Mouse (Mus musculus) lung, embryonic 15.5 days (tissue): ENCODE results near the gene Zfp644. TPM values are rescaled to one million over a fixed set of nuclear protein-coding genes. Genes with fewer than 3 reads are reported as not detected.

Source experiments
- ATAC-seq: fragments of 200-750 bp; cut with Nextera tagmentation; 2 replicates; pipeline ENCODE4 v1.8.0; 2017; ENCODE audit warnings: moderate number of reproducible peaks, borderline replicate concordance; ENCODE audit not compliant: low FRiP score, low TSS enrichment; ENCODE audit errors: extremely low read depth
- H3K27ac ChIP-seq: fragments of 300-500 bp; sonication (generic); 2 replicates; pipeline ENCODE4 v1.5.1; 2015; ENCODE audit warnings: moderate library complexity, mild to moderate bottlenecking, inconsistent platforms
- H3K27me3 ChIP-seq: fragments of 300-500 bp; sonication (generic); 2 replicates; pipeline ENCODE4 v1.6.1; 2015; ENCODE audit warnings: inconsistent platforms
- H3K36me3 ChIP-seq: fragments of 300-500 bp; sonication (generic); 2 replicates; pipeline ENCODE4 v1.6.1; 2015; ENCODE audit warnings: inconsistent platforms
- H3K4me1 ChIP-seq: fragments of 300-500 bp; sonication (generic); 2 replicates; pipeline ENCODE4 v1.6.1; 2015; ENCODE audit warnings: inconsistent platforms
- H3K4me2 ChIP-seq: fragments of 300-500 bp; sonication (generic); 2 replicates; pipeline ENCODE4 v1.6.1; 2015; ENCODE audit warnings: inconsistent platforms, mild to moderate bottlenecking, moderate library complexity
- H3K4me3 ChIP-seq: fragments of 300-500 bp; sonication (generic); 2 replicates; pipeline ENCODE4 v1.5.1; 2015; ENCODE audit warnings: mild to moderate bottlenecking, inconsistent platforms
- H3K9ac ChIP-seq: fragments of 300-500 bp; sonication (generic); 2 replicates; pipeline ENCODE4 v1.6.1; 2015; ENCODE audit warnings: inconsistent platforms
- H3K9me3 ChIP-seq: fragments of 300-500 bp; sonication (generic); 2 replicates; pipeline ENCODE4 v1.6.1; 2016; ENCODE audit warnings: inconsistent platforms
- WGBS: fragments of 180-500 bp; shearing (Covaris S2); methylation state at CpG from one replicate; pipeline ENCODE4 v1.1.7; 2015; 5-methylcytosine and 5-hydroxymethylcytosine counted together
- polyA plus RNA-seq: library from polyadenylated mRNA; unstranded; fragments of >200 nt; fragmentation: Nextera tagmentation; extraction: Ambion mirVana; gene quantifications from 2 replicates; pipeline ENCODE4 v1.2.1, GENCODE M21; 2015

The Zfp644 gene
- polyA plus RNA-seq, 1 experiment from 2014 or later = 61.1 TPM

DNA sequence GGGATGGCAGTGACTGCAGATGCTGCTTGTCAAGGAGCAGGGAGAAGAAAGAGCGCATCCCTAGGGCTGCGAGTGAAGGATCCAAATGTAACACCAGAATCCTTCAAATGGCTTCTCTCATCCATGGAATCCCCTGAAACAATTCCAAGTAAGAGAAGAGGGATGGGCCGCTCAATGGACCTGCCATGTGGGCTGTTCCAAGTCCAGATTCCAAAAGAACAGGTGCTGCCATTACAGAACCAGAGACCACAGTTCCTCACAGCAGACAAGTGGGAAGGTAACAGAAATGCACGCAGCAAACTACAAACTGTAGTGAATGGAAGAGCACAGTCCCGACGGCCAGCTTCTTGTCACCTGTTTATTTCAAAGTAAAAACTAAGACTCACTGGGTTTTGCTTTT lies 76.6 kb downstream of the Zfp644 start:
- WGBS = 87% methylated on average over 6 of the region's 6 CpGs

DNA sequence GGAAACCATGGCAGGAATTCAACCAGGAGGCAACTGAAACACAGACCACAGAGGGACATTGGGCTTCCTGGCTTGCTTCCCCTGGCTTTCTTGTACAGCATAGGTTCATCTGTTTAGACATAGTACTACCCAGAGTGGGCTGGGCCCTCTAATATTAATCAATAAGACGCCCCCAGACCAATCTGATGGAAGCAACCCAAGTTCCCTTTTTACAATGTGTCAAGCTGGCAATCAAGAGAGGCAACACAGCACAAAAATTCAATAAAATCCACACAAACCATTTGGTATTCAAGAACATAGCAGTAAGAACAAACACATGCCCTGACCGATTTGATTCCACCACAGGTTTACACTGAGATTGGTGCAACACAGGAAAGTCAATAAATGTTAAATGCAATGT lies 82.1 kb downstream of the Zfp644 start:
- Histone ChIP-seq H3K9ac (no peak overlapping the region), H3K27ac (no peak overlapping the region), H3K4me3 (no peak overlapping the region), H3K36me3 (peaks cover 11% of the 10 kb centered on the region), H3K4me1 (no peaks in the 10 kb centered on the region), H3K4me2 (no peak overlapping the region), H3K27me3 (no peaks in the 10 kb centered on the region), H3K9me3 (no peaks in the 10 kb centered on the region)
- ATAC-seq = no peak
- WGBS = 89% methylated on average over 2 of the region's 2 CpGs

More for the DNA sequence above, 76.6 kb downstream of the Zfp644 start:
- H3K27ac ChIP-seq = no peak overlapping the region
- no peaks in the 10 kb centered on the region for H3K9me3 ChIP-seq
- H3K27me3 ChIP-seq = no peaks in the 10 kb centered on the region
- no peak overlapping the region for H3K9ac ChIP-seq
- H3K36me3 ChIP-seq = peaks cover 18% of the 10 kb centered on the region
- no peaks in the 10 kb centered on the region for H3K4me1 ChIP-seq
- no peak overlapping the region for H3K4me2 ChIP-seq
- no peak overlapping the region for H3K4me3 ChIP-seq
- ATAC-seq = no peak

DNA sequence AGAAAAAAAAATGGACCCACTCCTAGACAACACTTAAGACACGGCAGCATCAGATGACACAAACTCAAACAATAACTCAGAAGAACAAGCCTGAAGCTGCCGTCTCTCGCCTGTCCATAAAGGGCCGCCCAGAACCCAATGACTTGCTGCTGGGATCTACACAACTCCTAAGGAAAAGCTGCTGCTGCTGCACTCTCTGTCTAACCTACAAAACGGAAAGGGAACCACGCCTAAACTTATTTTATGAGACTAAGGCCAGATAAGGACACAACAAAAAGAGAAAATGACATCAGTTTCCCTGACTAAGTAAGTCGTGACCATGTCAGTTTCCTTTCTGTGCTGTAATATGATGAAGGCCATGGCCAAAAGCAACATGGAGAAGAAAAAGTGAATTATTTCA lies 82.5 kb downstream of the Zfp644 start:
- H3K27ac ChIP-seq = no peak overlapping the region
- no peak for ATAC-seq
- H3K4me1 ChIP-seq = no peaks in the 10 kb centered on the region
- H3K9ac ChIP-seq = no peak overlapping the region
- peaks cover 11% of the 10 kb centered on the region for H3K36me3 ChIP-seq
- WGBS = 74% methylated on average over 7 of the region's 7 CpGs
- H3K9me3 ChIP-seq = no peaks in the 10 kb centered on the region
- H3K27me3 ChIP-seq = no peaks in the 10 kb centered on the region
- H3K4me3 ChIP-seq = no peak overlapping the region
- no peak overlapping the region for H3K4me2 ChIP-seq

DNA sequence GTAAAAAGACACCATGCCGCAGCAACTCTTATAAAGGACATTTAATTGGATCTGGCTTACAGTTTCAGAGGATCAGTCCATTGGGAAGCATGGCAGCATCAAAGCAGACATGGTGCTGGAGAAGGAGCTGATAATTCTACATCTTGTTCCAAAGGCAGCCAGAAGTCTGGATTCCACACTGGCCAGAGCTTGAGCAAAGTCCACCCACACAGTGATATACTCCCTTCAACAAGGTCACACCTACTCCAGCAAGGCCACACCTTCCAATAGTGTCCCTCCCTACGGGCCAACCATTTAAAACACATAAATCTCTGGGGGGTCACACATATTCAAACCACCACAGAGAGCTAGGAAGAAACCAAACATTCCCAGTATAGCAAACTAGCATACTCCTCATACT lies 84.9 kb downstream of the Zfp644 start:
- no peak overlapping the region for H3K27ac ChIP-seq
- 89% methylated on average over 2 of the region's 2 CpGs for WGBS
- H3K4me2 ChIP-seq = no peak overlapping the region
- no peaks in the 10 kb centered on the region for H3K4me1 ChIP-seq
- peaks cover 12% of the 10 kb centered on the region; the same call in 1 of the 2 replicates for H3K36me3 ChIP-seq
- no peak overlapping the region for H3K9ac ChIP-seq
- no peaks in the 10 kb centered on the region for H3K9me3 ChIP-seq
- ATAC-seq = no peak
- H3K27me3 ChIP-seq = no peaks in the 10 kb centered on the region
- H3K4me3 ChIP-seq = no peak overlapping the region

DNA sequence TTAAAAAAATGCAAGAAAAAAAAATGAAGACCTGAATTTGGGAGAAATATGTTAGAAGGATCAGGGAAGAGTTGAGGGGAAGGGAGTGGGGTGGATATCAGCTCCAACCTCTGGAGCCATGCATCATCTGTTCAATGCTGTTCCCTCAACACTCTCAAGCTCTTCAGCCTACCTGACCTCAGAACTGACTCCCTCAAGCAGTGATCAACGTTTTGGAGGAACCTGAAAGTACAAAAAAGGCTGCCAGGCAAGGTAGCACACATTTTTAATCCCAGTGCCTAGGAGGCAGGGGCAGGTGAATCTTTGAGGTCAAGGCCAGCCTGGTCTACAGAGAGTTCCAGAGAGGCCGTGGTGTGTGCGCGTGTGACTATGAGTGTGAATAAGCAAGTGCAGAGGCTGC lies 88.3 kb downstream of the Zfp644 start, which contains the start of gene Gm17304:
TSS of gene Gm17304 (plus strand) at position 301 of the 400 bp plus-strand sequence.
- Histone ChIP-seq H3K36me3 (0 out of 2 replicates have a peak, but pooled peaks cover 14% of the 10 kb centered on the region), H3K9me3 (no peaks in the 10 kb centered on the region), H3K9ac (no peak within 1 kb of the TSS), H3K27me3 (no peaks in the 10 kb centered on the region), H3K4me2 (no peak within 1 kb of the TSS), H3K4me1 (no peaks in the 10 kb centered on the region), H3K27ac (no peak within 1 kb of the TSS), H3K4me3 (no peak within 1 kb of the TSS)
- WGBS = 79% methylated on average over 4 of the region's 4 CpGs
- no peak for ATAC-seq

DNA sequence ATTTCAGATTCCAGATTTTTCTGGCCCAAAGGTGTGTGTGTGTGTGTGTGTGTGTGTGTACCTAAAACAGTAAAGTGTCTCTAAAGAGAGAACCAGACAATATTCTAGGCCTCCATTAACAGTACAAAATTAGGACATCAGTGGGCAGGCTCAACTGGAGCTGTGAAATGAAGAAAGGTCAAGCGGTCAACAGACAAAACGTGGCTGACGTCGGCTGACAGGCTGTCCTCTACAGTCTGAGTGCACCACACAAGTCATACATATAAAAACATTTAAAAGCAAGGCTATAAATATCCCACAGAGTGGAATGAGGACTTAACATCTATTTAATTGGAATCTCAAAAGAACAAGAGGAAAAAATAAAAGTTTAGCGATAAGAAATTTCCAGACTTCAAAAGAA lies 90.0 kb downstream of the Zfp644 start:
- Histone ChIP-seq H3K9me3 (no peaks in the 10 kb centered on the region), H3K4me1 (no peaks in the 10 kb centered on the region), H3K4me3 (no peak overlapping the region), H3K27me3 (no peaks in the 10 kb centered on the region), H3K9ac (no peak overlapping the region), H3K36me3 (0 out of 2 replicates have a peak, but pooled peaks cover 14% of the 10 kb centered on the region), H3K27ac (no peak overlapping the region), H3K4me2 (no peak overlapping the region)
- 61% methylated on average over 5 of the region's 5 CpGs for WGBS
- ATAC-seq = no peak

DNA sequence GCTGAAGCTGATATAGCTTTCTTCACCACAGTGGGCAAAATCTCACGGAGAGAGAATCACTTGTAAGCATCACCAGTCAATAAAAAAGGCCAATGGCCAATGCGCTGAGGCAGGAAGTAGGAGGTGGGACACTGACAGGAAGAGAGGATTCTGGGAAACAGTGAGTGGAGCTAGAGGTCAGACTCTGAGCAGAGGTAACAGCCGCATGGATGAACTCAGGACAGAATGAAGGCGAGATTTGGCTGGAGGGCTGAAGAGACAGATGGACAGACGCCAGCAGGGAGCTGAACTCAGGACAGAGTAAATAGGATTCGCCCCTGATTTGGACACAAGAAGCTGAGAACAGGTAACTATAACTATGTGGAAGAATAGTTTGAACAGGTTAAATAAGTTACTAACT lies 92.0 kb downstream of the Zfp644 start:
- H3K9ac ChIP-seq = no peak overlapping the region
- H3K36me3 ChIP-seq = 0 out of 2 replicates have a peak, but pooled peaks cover 11% of the 10 kb centered on the region
- H3K27me3 ChIP-seq = no peaks in the 10 kb centered on the region
- H3K4me3 ChIP-seq = no peak overlapping the region
- no peak overlapping the region for H3K4me2 ChIP-seq
- no peaks in the 10 kb centered on the region for H3K9me3 ChIP-seq
- 85% methylated on average over 6 of the region's 6 CpGs for WGBS
- no peak overlapping the region for H3K27ac ChIP-seq
- no peak for ATAC-seq
- H3K4me1 ChIP-seq = no peaks in the 10 kb centered on the region

DNA sequence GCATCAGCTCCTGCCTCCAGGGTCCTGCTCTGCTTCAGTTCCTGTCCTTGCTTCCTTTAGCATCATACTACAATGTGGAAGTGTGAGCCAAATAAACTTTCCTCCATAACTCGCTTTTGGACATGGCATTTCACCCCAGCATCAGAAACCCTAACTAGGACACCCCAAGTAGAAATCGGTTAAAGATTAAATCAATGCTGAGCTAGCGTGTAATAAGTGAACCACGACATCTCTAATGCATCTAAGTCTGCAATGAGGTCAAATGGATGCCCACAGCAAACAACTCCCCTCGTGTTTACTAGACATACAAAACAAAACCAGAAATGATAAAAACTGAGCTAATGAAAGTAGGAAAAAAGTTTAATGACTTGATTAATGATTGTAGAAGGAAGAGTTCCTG lies 92.7 kb downstream of the Zfp644 start:
- Histone ChIP-seq H3K4me1 (no peaks in the 10 kb centered on the region), H3K9ac (no peak overlapping the region), H3K9me3 (no peaks in the 10 kb centered on the region), H3K27me3 (no peaks in the 10 kb centered on the region), H3K4me2 (no peak overlapping the region), H3K36me3 (0 out of 2 replicates have a peak, but pooled peaks cover 11% of the 10 kb centered on the region), H3K4me3 (no peak overlapping the region), H3K27ac (no peak overlapping the region)
- ATAC-seq = no peak
- WGBS = 85% methylated on average over 5 of the region's 5 CpGs

DNA sequence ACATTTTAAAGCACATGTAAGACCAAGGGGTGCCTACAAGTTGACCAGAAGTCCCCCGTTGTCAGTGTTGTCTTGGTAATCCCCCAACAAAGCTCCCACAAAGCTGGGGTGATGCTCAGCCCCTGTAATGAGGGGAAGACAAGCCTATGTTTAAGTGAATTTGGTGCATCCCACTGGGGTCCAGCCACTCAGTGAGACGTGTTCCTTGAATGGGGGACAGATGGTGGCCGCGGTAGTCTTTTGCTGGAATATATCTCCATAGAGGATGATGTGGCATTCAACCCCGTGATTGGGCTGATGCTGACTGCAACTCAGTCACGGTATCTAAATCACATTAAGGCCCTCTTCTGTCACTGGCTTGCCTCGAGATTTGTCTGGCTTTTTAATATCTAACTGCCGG lies 97.6 kb downstream of the Zfp644 start:
- 0 out of 2 replicates have a peak, but pooled peaks cover 4% of the 10 kb centered on the region for H3K36me3 ChIP-seq
- H3K4me3 ChIP-seq = no peak overlapping the region
- no peaks in the 10 kb centered on the region for H3K4me1 ChIP-seq
- H3K9me3 ChIP-seq = no peaks in the 10 kb centered on the region
- no peaks in the 10 kb centered on the region for H3K27me3 ChIP-seq
- WGBS = 82% methylated on average over 8 of the region's 8 CpGs
- no peak overlapping the region for H3K27ac ChIP-seq
- no peak for ATAC-seq
- no peak overlapping the region for H3K9ac ChIP-seq
- no peak overlapping the region for H3K4me2 ChIP-seq

DNA sequence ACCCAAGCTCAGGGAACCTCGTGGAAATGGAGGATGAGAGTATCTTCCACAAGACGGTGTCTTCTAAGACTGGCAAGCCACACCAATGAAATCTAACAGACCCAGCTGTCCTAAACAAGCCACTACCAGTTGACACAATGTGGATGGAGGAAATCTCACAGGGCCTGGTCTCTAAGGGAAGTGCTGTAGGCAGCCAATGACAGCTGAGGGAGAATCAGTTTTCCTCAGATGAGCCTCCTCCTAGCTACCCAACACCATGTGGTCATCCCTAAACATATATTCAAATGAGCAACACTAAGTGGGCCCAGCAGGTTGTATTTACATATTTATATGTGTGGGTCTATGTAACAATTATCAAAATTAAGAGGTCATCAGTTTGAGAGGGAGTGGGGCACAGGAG lies 99.6 kb downstream of the Zfp644 start:
- Histone ChIP-seq H3K9me3 (no peaks in the 10 kb centered on the region), H3K4me2 (no peak overlapping the region), H3K27ac (no peak overlapping the region), H3K4me3 (no peak overlapping the region), H3K4me1 (no peaks in the 10 kb centered on the region), H3K27me3 (no peaks in the 10 kb centered on the region), H3K9ac (no peak overlapping the region), H3K36me3 (0 out of 2 replicates have a peak, but pooled peaks cover 4% of the 10 kb centered on the region)
- ATAC-seq = no peak
- 80% methylated on average over 2 of the region's 2 CpGs for WGBS

DNA sequence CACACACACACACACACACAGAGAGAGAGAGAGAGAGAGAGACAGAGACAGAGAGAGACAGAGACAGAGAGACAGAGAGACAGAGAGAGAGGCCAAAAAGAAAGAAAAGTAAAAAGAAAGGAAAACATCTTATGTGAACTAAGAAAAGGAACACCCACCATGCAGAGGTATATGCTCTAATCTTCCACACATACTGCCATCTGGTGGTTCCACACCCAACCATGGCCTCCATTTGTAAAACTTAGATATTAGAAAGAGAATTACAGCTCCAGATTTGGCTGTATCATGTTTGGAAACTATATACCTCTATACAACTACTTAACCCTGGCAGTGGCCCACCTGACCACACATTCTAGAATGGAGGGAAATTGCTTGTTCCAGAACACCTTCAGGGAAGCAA lies 102.7 kb downstream of the Zfp644 start:
- Histone ChIP-seq H3K36me3 (0 out of 2 replicates have a peak, but pooled peaks cover 3% of the 10 kb centered on the region), H3K9me3 (no peaks in the 10 kb centered on the region), H3K4me1 (no peaks in the 10 kb centered on the region), H3K27me3 (no peaks in the 10 kb centered on the region), H3K4me2 (no peak overlapping the region), H3K27ac (no peak overlapping the region), H3K9ac (no peak overlapping the region), H3K4me3 (no peak overlapping the region)
- no peak for ATAC-seq

DNA sequence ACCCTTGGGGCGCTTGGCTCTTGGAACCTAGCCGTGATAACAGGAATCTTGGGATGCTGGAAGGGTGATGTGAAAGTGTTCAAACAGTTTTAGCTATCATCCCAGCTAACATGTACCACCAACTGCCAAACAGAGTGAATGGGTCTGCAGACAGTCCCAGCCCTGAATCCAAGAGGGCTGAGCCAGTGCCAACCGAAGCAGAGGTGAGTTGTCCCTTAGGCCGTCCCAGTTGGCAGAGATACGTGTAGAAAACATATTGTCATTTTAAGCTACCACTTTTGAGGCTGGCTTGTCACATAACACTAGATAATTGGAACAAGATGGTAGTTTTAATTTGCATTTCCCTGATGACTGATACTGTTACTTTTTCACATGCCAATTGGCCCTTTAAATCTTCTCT lies 106.4 kb downstream of the Zfp644 start:
- Histone ChIP-seq H3K4me1 (no peaks in the 10 kb centered on the region), H3K36me3 (peaks cover 4% of the 10 kb centered on the region; the same call in 1 of the 2 replicates), H3K4me2 (no peak overlapping the region), H3K4me3 (no peak overlapping the region), H3K27ac (no peak overlapping the region), H3K9ac (no peak overlapping the region), H3K9me3 (no peaks in the 10 kb centered on the region), H3K27me3 (no peaks in the 10 kb centered on the region)
- ATAC-seq = no peak
- 89% methylated on average over 5 of the region's 5 CpGs for WGBS

DNA sequence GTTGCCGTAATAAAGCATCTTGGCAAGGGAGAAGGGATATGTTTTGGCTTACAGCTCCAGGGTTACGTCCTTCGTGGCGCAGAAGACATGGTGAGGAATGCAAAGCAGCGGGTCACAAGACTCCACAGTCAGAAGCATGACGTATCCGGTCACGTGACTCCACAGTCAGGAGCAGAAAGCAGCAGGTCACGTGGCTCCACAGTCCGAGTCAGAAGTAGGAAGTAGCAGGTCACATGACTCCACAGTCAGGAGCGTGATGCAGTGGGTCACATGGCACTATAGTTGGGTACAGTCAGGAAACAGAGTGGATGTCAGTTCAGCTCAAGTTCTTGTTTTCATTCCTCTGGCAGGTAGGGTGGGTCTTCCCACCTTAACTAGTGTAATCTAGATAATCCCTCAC lies 107.4 kb downstream of the Zfp644 start:
- peaks cover 4% of the 10 kb centered on the region; the same call in 1 of the 2 replicates for H3K36me3 ChIP-seq
- no peak overlapping the region for H3K4me3 ChIP-seq
- H3K27me3 ChIP-seq = no peaks in the 10 kb centered on the region
- no peaks in the 10 kb centered on the region for H3K9me3 ChIP-seq
- ATAC-seq = no peak
- no peak overlapping the region for H3K27ac ChIP-seq
- 83% methylated on average over 11 of the region's 11 CpGs for WGBS
- no peak overlapping the region for H3K4me2 ChIP-seq
- H3K4me1 ChIP-seq = no peaks in the 10 kb centered on the region
- H3K9ac ChIP-seq = no peak overlapping the region
